Comparison of ENCODE assay signal across 7 mouse cellular contexts in the genomic region with DNA sequence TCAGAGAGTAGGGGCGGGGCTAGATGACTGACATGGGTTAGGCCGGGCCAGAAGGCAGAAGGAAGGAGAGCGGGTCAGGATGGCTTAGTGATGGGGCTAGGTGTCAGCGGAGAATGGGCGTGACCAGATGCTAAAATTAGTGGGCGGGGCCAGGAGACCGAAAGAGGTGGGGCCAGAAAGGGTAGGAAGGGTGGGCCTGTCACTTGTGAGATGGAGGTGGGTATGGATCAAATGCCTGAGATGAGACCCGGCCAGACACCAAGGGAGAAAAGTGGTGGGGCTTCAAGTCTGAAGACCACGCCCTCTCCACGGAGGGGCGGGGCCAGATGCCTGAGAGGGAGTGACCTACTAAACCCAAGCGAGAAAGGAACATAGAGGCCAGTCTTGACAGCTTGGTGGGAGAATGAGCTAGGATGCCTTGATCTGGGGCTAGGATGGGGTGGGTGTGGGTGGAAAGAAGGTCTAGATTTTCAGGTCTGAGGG. TPM values are rescaled to one million over a fixed set of nuclear protein-coding genes. Genes with fewer than 3 reads are reported as not detected.
DNase-seq lines count a peak whose midpoint lies in the region; ATAC-seq lines count a peak whose summit lies in the region.

No protein-coding gene starts in this region.

- H3K27ac ChIP-seq in midbrain, embryonic 11.5 days (ENCODE audit: low read depth, low read length) = no peak overlapping the region
- H3K27ac ChIP-seq in midbrain, embryonic 15.5 days = no peak overlapping the region
- H3K27ac ChIP-seq in midbrain, embryonic 13.5 days = no peak overlapping the region

- H3K27me3 ChIP-seq in midbrain, embryonic 11.5 days (ENCODE audit: control insufficient read depth, insufficient read depth, low read length) = peaks cover 9% of the 10 kb centered on the region; the same call in 1 of the 2 replicates
- H3K27me3 ChIP-seq in midbrain, embryonic 15.5 days (replicated peaks) = no peaks in the 10 kb centered on the region
- peaks cover 32% of the 10 kb centered on the region for H3K27me3 ChIP-seq in midbrain, embryonic 13.5 days

- H3K4me1 ChIP-seq in midbrain, embryonic 11.5 days (ENCODE audit: control insufficient read depth, insufficient read depth, low read length) = peaks cover 3% of the 10 kb centered on the region
- peaks cover 10% of the 10 kb centered on the region; the same call in 1 of the 2 replicates for H3K4me1 ChIP-seq in midbrain, embryonic 15.5 days
- peaks cover 15% of the 10 kb centered on the region for H3K4me1 ChIP-seq in midbrain, embryonic 13.5 days (replicated peaks)

- no peaks in the 10 kb centered on the region for H3K36me3 ChIP-seq in midbrain, embryonic 11.5 days (ENCODE audit: control insufficient read depth, insufficient read depth, low read length)
- H3K36me3 ChIP-seq in midbrain, embryonic 15.5 days (replicated peaks) = no peaks in the 10 kb centered on the region
- no peaks in the 10 kb centered on the region for H3K36me3 ChIP-seq in midbrain, embryonic 13.5 days

- ATAC-seq in midbrain, embryonic 11.5 days (ENCODE audit: low FRiP score) = peak; percentile 23; the same call in 1 of the 2 replicates
- ATAC-seq in midbrain, embryonic 15.5 days (replicated peaks) = no peak
- no peak for ATAC-seq in midbrain, embryonic 13.5 days

- no peak overlapping the region for H3K4me3 ChIP-seq in midbrain, embryonic 11.5 days (ENCODE audit: low read depth, low read length)
- no peak overlapping the region for H3K4me3 ChIP-seq in midbrain, embryonic 15.5 days
- H3K4me3 ChIP-seq in midbrain, embryonic 13.5 days (replicated peaks) = no peak overlapping the region

- DNase-seq in midbrain, embryonic 11.5 days (ENCODE audit: low spot score, missing footprints) = no peak
- DNase-seq in c-Kit-positive CD71-positive TER-119-negative erythroid progenitor cells, embryonic 14.5 days (ENCODE audit: low read depth) = peak; percentile 90
- peak; percentile 76 to 84 for DNase-seq in kidney, postnatal 4 days
- DNase-seq in naive thymus-derived CD4-positive, alpha-beta T cell, adult 2 months (ENCODE audit: low read depth) = peak; percentile 74
- no peak for DNase-seq in adrenal gland, postnatal 25 days

- no peak overlapping the region for H3K4me2 ChIP-seq in midbrain, embryonic 11.5 days
- H3K4me2 ChIP-seq in midbrain, embryonic 15.5 days = no peak overlapping the region
- H3K4me2 ChIP-seq in midbrain, embryonic 13.5 days (replicated peaks) = no peak overlapping the region

- WGBS in midbrain, embryonic 11.5 days = 12% methylated on average over 12 of the region's 12 CpGs
- WGBS in midbrain, embryonic 15.5 days = 8% methylated on average over 12 of the region's 12 CpGs
- 7% methylated on average over 12 of the region's 12 CpGs for whole genome bisulfite sequencing in midbrain, embryonic 13.5 days

- no peak overlapping the region for H3K9ac ChIP-seq in midbrain, embryonic 11.5 days (ENCODE audit: low read length)
- no peak overlapping the region for H3K9ac ChIP-seq in midbrain, embryonic 15.5 days
- no peak overlapping the region for H3K9ac ChIP-seq in midbrain, embryonic 13.5 days (replicated peaks)

- no peaks in the 10 kb centered on the region for H3K9me3 ChIP-seq in midbrain, embryonic 11.5 days (ENCODE audit: control insufficient read depth, low read length)
- no peaks in the 10 kb centered on the region for H3K9me3 ChIP-seq in midbrain, embryonic 15.5 days
- no peaks in the 10 kb centered on the region for H3K9me3 ChIP-seq in midbrain, embryonic 13.5 days

RNA-seq across cellular contexts. Expression of gene Gm45713, which starts 1.4 kb away (rescaled TPM):
- 0.17 and 0.60 TPM in 2 replicates for polyA plus RNA-seq in midbrain, embryonic 11.5 days (2014; fragmentation: Nextera tagmentation; extraction: Ambion mirVana)
- polyA plus RNA-seq in midbrain, embryonic 15.5 days (2015; fragmentation: Nextera tagmentation; extraction: Ambion mirVana) = not detected in 2 replicates
- 0.24 TPM in 1 of 2 replicates, not detected in the other for polyA plus RNA-seq in midbrain, embryonic 13.5 days (2015; fragmentation: Nextera tagmentation; extraction: Ambion mirVana)
- not detected in 2 replicates for total RNA-seq in adrenal gland, postnatal 25 days (2021)

RNA-seq across cellular contexts. Expression of gene Flt3l, which starts 1.6 kb away (rescaled TPM):
- polyA plus RNA-seq in midbrain, embryonic 11.5 days (2014; fragmentation: Nextera tagmentation; extraction: Ambion mirVana) = 0.40 and 0.97 TPM in 2 replicates
- polyA plus RNA-seq in midbrain, embryonic 15.5 days (2015; fragmentation: Nextera tagmentation; extraction: Ambion mirVana) = 2.1 and 2.3 TPM in 2 replicates
- 0.82 and 1.3 TPM in 2 replicates for polyA plus RNA-seq in midbrain, embryonic 13.5 days (2015; fragmentation: Nextera tagmentation; extraction: Ambion mirVana)
- total RNA-seq in adrenal gland, postnatal 25 days (2021) = 29.1 and 32.1 TPM in 2 replicates

RNA-seq across cellular contexts. Expression of gene Rpl13a, which starts 6.0 kb away (rescaled TPM):
- polyA plus RNA-seq in midbrain, embryonic 11.5 days (2014; fragmentation: Nextera tagmentation; extraction: Ambion mirVana) = 1,212 and 1,290 TPM in 2 replicates
- polyA plus RNA-seq in midbrain, embryonic 15.5 days (2015; fragmentation: Nextera tagmentation; extraction: Ambion mirVana) = 582 and 606 TPM in 2 replicates
- 838 and 877 TPM in 2 replicates for polyA plus RNA-seq in midbrain, embryonic 13.5 days (2015; fragmentation: Nextera tagmentation; extraction: Ambion mirVana)
- 1,469 and 1,540 TPM in 2 replicates for total RNA-seq in adrenal gland, postnatal 25 days (2021)

RNA-seq across cellular contexts. Expression of gene Rps11, which starts 10.3 kb away (rescaled TPM):
- 1,376 and 1,392 TPM in 2 replicates for polyA plus RNA-seq in midbrain, embryonic 11.5 days (2014; fragmentation: Nextera tagmentation; extraction: Ambion mirVana)
- 742 and 762 TPM in 2 replicates for polyA plus RNA-seq in midbrain, embryonic 15.5 days (2015; fragmentation: Nextera tagmentation; extraction: Ambion mirVana)
- polyA plus RNA-seq in midbrain, embryonic 13.5 days (2015; fragmentation: Nextera tagmentation; extraction: Ambion mirVana) = 1,074 TPM in 2 replicates
- total RNA-seq in adrenal gland, postnatal 25 days (2021) = 1,211 and 1,259 TPM in 2 replicates

RNA-seq across cellular contexts. Expression of gene Pih1d1, which starts 19.5 kb away (rescaled TPM):
- 104 and 105 TPM in 2 replicates for polyA plus RNA-seq in midbrain, embryonic 11.5 days (2014; fragmentation: Nextera tagmentation; extraction: Ambion mirVana)
- polyA plus RNA-seq in midbrain, embryonic 15.5 days (2015; fragmentation: Nextera tagmentation; extraction: Ambion mirVana) = 87.1 and 90.0 TPM in 2 replicates
- 93.0 and 96.0 TPM in 2 replicates for polyA plus RNA-seq in midbrain, embryonic 13.5 days (2015; fragmentation: Nextera tagmentation; extraction: Ambion mirVana)
- total RNA-seq in adrenal gland, postnatal 25 days (2021) = 61.7 and 74.3 TPM in 2 replicates

Comparison
In these comparisons a context has a peak if more than half of its experiments do, and no peak if none do; other contexts are left out.
1. DNase-seq: peak in c-Kit-positive CD71-positive TER-119-negative erythroid progenitor cells, embryonic 14.5 days (single experiment), kidney, postnatal 4 days (2 of 2) and naive thymus-derived CD4-positive, alpha-beta T cell, adult 2 months (single experiment); none in midbrain, embryonic 11.5 days (single experiment) and adrenal gland, postnatal 25 days (single experiment).